Mouse (Mus musculus) liver, embryonic 15.5 days (tissue): ENCODE data around the gene Uhrf1. TPM values are rescaled to one million over a fixed set of nuclear protein-coding genes. Genes with fewer than 3 reads are reported as not detected.
A peak's percentile ranks its signal among the peaks of the same experiment; 100 is the strongest.

Source experiments
- ATAC-seq: fragments of 200-750 bp; cut with Nextera tagmentation; 2 replicates; pipeline ENCODE4 v1.8.0; 2017; ENCODE audit warnings: moderate number of reproducible peaks, mild to moderate bottlenecking, moderate library complexity; ENCODE audit not compliant: insufficient read depth
- H3K27ac ChIP-seq: fragments of 300-500 bp; sonication (generic); replicated peaks from 2 replicates; pipeline ENCODE4 v1.5.1; 2015; ENCODE audit warnings: mild to moderate bottlenecking, inconsistent platforms
- H3K27me3 ChIP-seq: fragments of 300-500 bp; sonication (generic); 2 replicates; pipeline ENCODE4 v1.6.1; 2015; ENCODE audit warnings: mild to moderate bottlenecking, inconsistent platforms
- H3K36me3 ChIP-seq: fragments of 300-500 bp; sonication (generic); replicated peaks from 2 replicates; pipeline ENCODE4 v1.6.1; 2015; ENCODE audit warnings: moderate library complexity, mild to moderate bottlenecking, inconsistent platforms
- H3K4me1 ChIP-seq: fragments of 300-500 bp; sonication (generic); replicated peaks from 2 replicates; pipeline ENCODE4 v1.6.1; 2015; ENCODE audit warnings: inconsistent platforms
- H3K4me2 ChIP-seq: fragments of 300-500 bp; sonication (generic); 2 replicates; pipeline ENCODE4 v1.6.1; 2015; ENCODE audit warnings: moderate library complexity, mild to moderate bottlenecking, inconsistent platforms
- H3K4me3 ChIP-seq: fragments of 300-500 bp; sonication (generic); replicated peaks from 2 replicates; pipeline ENCODE4 v1.5.1; 2015; ENCODE audit warnings: mild to moderate bottlenecking, inconsistent platforms
- H3K9ac ChIP-seq: fragments of 300-500 bp; sonication (generic); 2 replicates; pipeline ENCODE4 v1.6.1; 2015; ENCODE audit warnings: moderate library complexity, mild to moderate bottlenecking, inconsistent platforms
- H3K9me3 ChIP-seq: fragments of 300-500 bp; sonication (generic); replicated peaks from 2 replicates; pipeline ENCODE4 v1.6.1; 2016; ENCODE audit warnings: inconsistent platforms
- WGBS: fragments of 180-500 bp; shearing (Covaris S2); methylation state at CpG from one replicate; pipeline ENCODE4 v1.1.7; 2015; ENCODE audit warnings: mixed read lengths; ENCODE audit not compliant: insufficient replicate concordance; 5-methylcytosine and 5-hydroxymethylcytosine counted together
- polyA plus RNA-seq: library from polyadenylated mRNA; unstranded; fragments of >200 nt; fragmentation: Nextera tagmentation; extraction: Ambion mirVana; gene quantifications from 2 replicates; pipeline ENCODE4 v1.2.1, GENCODE M21; 2015

Gene Uhrf1
- polyA plus RNA-seq, 1 experiment from 2014 or later = 96.8 TPM

DNA sequence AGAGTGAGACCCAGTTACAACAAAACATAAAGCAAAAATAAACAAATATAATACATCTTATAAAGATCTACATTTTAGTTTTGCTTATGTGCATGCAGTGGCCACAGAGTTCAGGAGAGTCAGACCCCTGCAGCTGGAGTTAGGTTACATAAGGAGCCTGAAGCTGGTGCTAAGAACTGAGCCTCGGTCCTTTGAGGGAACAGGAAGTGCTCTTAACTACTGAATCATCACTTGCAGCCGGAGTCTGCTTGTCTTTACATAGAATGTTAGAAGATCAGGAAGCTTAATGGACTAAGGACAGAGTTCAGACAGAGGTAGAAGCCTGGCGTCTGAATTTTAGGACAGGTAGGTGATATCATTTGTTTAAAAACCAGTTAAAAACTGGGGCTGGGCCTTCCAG is 14.3 kb upstream of the Uhrf1 start:
- peaks cover 25% of the 10 kb centered on the region for H3K36me3 ChIP-seq
- H3K4me1 ChIP-seq = peaks cover 68% of the 10 kb centered on the region
- H3K9me3 ChIP-seq = no peaks in the 10 kb centered on the region
- H3K9ac ChIP-seq = peak overlapping the region; percentile 53; the same call in 1 of the 2 replicates
- WGBS = 26% methylated on average over 3 of the region's 3 CpGs
- H3K27me3 ChIP-seq = no peaks in the 10 kb centered on the region
- peak overlapping the region; percentile 60 for H3K4me3 ChIP-seq
- H3K4me2 ChIP-seq = peak overlapping the region; percentile 88
- no peak for ATAC-seq
- peak overlapping the region; percentile 88 for H3K27ac ChIP-seq

GRCm38 (mm10) chr17:56289371-56290331 is 13.5 kb upstream of the Uhrf1 start:
- no peaks in the 10 kb centered on the region for H3K27me3 ChIP-seq
- H3K4me2 ChIP-seq = peak overlapping the region; percentile 88
- ATAC-seq = peak; percentile 22
- peak overlapping the region; percentile 53 for H3K9ac ChIP-seq
- peaks cover 17% of the 10 kb centered on the region for H3K36me3 ChIP-seq
- H3K27ac ChIP-seq = peak overlapping the region; percentile 88
- peaks cover 68% of the 10 kb centered on the region for H3K4me1 ChIP-seq
- H3K9me3 ChIP-seq = no peaks in the 10 kb centered on the region
- WGBS = 4% methylated on average over 23 of the region's 23 CpGs
- peak overlapping the region; percentile 60 for H3K4me3 ChIP-seq

- Histone ChIP-seq H3K9me3 (no peaks in the 10 kb centered on the region), H3K36me3 (peaks cover 8% of the 10 kb centered on the region), H3K4me3 (peak overlapping the region; percentile 60), H3K27ac (peak overlapping the region; percentile 88), H3K9ac (peak overlapping the region; percentile 53), H3K4me1 (peaks cover 68% of the 10 kb centered on the region), H3K27me3 (no peaks in the 10 kb centered on the region), H3K4me2 (peak overlapping the region; percentile 88)
- peak; percentile 77 for ATAC-seq
- WGBS = 3% methylated on average over 16 of the region's 17 CpGs
These were observed 12.5 kb upstream of the Uhrf1 start for GRCm38 (mm10) chr17:56290388-56291170.

DNA sequence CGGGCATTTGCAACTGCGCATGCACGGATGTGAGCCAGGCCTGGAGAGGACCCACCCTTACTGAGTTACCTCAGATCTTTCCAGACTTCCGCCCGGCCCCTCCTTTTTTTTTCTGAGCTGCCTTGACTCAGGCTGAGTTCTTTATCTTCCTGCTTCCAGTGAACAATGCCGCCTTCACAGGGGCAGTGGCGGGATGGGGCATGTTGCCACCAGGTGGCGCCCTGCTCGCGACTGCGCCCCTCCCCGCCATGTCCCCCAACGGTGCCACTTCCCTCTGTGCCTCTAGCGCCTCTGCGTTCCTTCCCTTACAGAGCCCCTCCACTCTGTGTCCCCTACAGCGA is 12.0 kb upstream of the Uhrf1 start:
- Histone ChIP-seq H3K36me3 (peaks cover 2% of the 10 kb centered on the region), H3K27me3 (no peaks in the 10 kb centered on the region), H3K27ac (peak overlapping the region; percentile 88), H3K4me3 (peak overlapping the region; percentile 60), H3K4me2 (peak overlapping the region; percentile 88), H3K9ac (peak overlapping the region; percentile 65), H3K9me3 (no peaks in the 10 kb centered on the region), H3K4me1 (peaks cover 65% of the 10 kb centered on the region)
- ATAC-seq = peak; percentile 77
- WGBS = under 1% methylated on average over 16 of the region's 16 CpGs

- peak overlapping the region; percentile 88 for H3K27ac ChIP-seq
- no peaks in the 10 kb centered on the region for H3K27me3 ChIP-seq
- ATAC-seq = no peak
- peaks cover 57% of the 10 kb centered on the region for H3K4me1 ChIP-seq
- H3K4me3 ChIP-seq = peak overlapping the region; percentile 60
- H3K9me3 ChIP-seq = no peaks in the 10 kb centered on the region
- H3K9ac ChIP-seq = peak overlapping the region; percentile 65; the same call in 1 of the 2 replicates
- peak overlapping the region; percentile 88 for H3K4me2 ChIP-seq
- 72% methylated on average over 7 of the region's 7 CpGs for WGBS
- H3K36me3 ChIP-seq = no peaks in the 10 kb centered on the region
These were observed 11.2 kb upstream of the Uhrf1 start for GRCm38 (mm10) chr17:56291826-56292475.

DNA sequence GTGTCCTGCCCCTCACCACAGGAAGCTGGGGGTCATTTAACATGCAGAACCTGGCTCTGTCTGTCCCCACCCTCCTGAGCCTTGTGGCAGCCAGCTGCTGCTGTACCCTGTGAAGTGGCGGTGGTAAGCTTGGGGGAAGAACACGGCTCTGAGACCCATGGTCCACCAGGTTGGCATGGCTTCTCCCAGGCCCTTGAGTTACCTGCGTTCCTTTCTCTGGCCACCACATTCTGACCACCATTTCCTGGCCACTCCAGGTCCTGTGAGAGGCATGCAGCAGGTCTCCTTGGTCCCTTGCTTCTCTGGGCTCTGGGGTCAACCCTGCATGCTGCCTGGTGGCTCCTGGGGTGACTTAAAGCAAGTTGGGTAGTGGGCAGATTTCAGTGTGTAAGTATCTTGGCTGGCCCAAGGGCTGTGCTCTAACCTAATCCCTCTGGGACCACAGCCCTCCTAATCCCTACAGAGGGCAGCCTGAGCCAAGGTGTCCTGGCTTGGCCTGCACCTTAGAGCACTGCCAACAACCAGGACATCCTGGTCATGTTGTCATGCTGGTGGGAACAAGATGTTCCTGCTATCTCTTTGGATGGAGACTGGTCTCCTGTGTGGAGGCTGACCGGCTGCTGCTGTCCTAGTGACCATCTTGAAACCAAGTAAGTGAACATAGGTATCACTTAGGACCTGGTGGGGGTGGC is 10.4 kb upstream of the Uhrf1 start, which contains the start of gene Plin3:
TSS of gene Plin3 (minus strand) at position 343 of the 692 bp plus-strand sequence.
- WGBS = 75% methylated on average over 4 of the region's 4 CpGs
- Histone ChIP-seq H3K27me3 (no peaks in the 10 kb centered on the region), H3K4me2 (peak within 1 kb of the TSS; percentile 88), H3K9me3 (no peaks in the 10 kb centered on the region), H3K36me3 (no peaks in the 10 kb centered on the region), H3K9ac (0 out of 2 replicates have a peak within 1 kb of the TSS, but pooled peaks have one; percentile 65), H3K27ac (peak within 1 kb of the TSS; percentile 88), H3K4me3 (0 out of 2 replicates have a peak within 1 kb of the TSS, but pooled peaks have one; percentile 60), H3K4me1 (peaks cover 49% of the 10 kb centered on the region)
- no peak for ATAC-seq

DNA sequence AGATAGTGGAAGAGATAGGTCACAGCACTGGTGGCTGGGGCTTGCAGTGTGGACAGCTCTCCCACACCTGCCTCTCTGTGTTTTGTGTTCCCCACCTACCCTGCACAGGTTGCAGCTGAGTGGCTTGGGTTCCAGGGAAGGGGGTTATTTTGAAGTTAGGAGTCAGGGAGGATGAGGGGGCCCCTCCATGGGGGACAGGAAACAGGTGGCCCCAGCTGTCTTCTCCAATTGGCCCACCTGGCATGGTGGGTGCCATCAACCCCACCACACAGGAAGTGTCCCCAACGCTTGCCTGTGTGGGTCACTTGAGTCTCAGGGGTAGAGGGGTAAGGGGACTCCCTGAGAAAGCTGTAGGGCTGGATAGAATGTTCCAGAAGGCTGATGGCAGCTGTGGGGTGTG is 9.8 kb upstream of the Uhrf1 start:
- no peak overlapping the region for H3K4me3 ChIP-seq
- H3K4me1 ChIP-seq = peaks cover 43% of the 10 kb centered on the region
- no peaks in the 10 kb centered on the region for H3K36me3 ChIP-seq
- no peak for ATAC-seq
- H3K4me2 ChIP-seq = no peak overlapping the region
- H3K27me3 ChIP-seq = no peaks in the 10 kb centered on the region
- no peak overlapping the region for H3K27ac ChIP-seq
- H3K9me3 ChIP-seq = no peaks in the 10 kb centered on the region
- 29% methylated on average over 1 of the region's 1 CpGs for WGBS
- no peak overlapping the region for H3K9ac ChIP-seq

DNA sequence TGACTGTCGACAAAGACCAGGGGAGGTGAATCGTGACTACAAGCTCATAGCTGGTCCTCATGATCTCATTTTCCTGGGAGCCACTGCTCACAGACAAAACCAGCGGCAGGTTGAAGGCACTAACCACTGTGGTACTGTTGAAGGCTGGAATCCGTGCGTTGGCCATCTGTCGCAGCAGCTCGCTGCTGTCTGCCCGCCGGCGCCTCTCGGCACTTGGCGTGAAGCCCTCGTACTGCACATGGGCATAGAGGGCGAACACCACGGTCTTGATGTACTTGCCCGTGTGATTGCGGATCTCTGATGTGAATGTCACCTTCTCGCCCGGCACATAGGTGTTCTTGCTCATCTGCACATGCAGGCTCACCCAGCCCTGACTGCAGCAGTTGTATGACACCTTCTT is 8.9 kb upstream of the Uhrf1 start:
- Histone ChIP-seq H3K4me2 (no peak overlapping the region), H3K27ac (no peak overlapping the region), H3K27me3 (no peaks in the 10 kb centered on the region), H3K9me3 (no peaks in the 10 kb centered on the region), H3K4me3 (no peak overlapping the region), H3K36me3 (no peaks in the 10 kb centered on the region), H3K9ac (no peak overlapping the region), H3K4me1 (peaks cover 34% of the 10 kb centered on the region)
- no peak for ATAC-seq
- 85% methylated on average over 19 of the region's 19 CpGs for WGBS

DNA sequence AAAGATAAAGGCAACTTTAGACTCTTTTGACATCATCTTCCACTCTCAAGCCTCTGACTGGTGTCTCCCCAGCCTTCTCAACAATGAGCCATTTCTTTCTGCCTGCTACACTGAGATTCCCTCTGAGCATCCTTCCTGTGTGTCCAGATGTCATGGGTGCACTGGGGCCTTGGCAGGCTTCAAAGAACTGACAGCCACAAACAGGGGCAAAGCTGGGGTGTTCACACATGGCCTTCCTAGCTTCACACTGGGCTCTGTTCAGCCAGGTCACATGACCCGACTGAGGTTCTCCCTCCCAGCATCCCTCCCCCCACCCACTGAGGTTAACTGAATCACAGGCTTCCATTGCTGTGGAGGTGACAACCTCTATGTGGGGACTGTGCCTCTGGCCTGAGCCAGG is 6.9 kb upstream of the Uhrf1 start:
- H3K4me2 ChIP-seq = no peak overlapping the region
- no peaks in the 10 kb centered on the region for H3K36me3 ChIP-seq
- no peaks in the 10 kb centered on the region for H3K27me3 ChIP-seq
- 61% methylated on average over 1 of the region's 1 CpGs for WGBS
- H3K9ac ChIP-seq = no peak overlapping the region
- no peak overlapping the region for H3K4me3 ChIP-seq
- ATAC-seq = no peak
- peaks cover 14% of the 10 kb centered on the region for H3K4me1 ChIP-seq
- H3K27ac ChIP-seq = no peak overlapping the region
- no peaks in the 10 kb centered on the region for H3K9me3 ChIP-seq

DNA sequence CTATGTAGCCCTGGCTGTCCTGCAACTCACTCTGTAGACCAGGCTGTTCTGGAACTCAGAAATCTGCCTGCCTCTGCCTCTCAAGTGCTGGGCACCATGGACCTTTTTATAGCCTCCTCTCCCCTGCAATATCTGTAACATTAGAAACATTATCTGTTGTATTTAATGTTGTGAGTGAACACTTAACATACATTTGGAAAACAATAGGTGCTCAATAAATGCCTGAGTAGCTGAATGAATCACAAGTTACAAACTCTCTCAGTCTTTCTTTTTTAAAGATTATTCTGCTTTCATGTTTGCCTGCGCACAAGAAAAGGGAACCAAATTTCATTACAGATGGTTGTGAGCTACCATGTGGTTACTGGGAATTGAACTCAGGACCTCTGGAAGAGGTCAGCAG is 4.9 kb upstream of the Uhrf1 start:
- Histone ChIP-seq H3K27me3 (no peaks in the 10 kb centered on the region), H3K9ac (no peak overlapping the region), H3K4me1 (peaks cover 19% of the 10 kb centered on the region), H3K4me2 (no peak overlapping the region), H3K36me3 (no peaks in the 10 kb centered on the region), H3K27ac (no peak overlapping the region), H3K9me3 (no peaks in the 10 kb centered on the region), H3K4me3 (no peak overlapping the region)
- WGBS = 77% methylated on average over 1 of the region's 1 CpGs
- ATAC-seq = no peak
